Mouse (Mus musculus): ENCODE measurements around the gene Rnf169. TPM values are rescaled to one million over a fixed set of nuclear protein-coding genes. Genes with fewer than 3 reads are reported as not detected.
A peak's percentile ranks its signal among the peaks of the same experiment; 100 is the strongest.

Rnf169 gene
- polyA plus RNA-seq, 1 experiment, result 8.7 TPM

DNA sequence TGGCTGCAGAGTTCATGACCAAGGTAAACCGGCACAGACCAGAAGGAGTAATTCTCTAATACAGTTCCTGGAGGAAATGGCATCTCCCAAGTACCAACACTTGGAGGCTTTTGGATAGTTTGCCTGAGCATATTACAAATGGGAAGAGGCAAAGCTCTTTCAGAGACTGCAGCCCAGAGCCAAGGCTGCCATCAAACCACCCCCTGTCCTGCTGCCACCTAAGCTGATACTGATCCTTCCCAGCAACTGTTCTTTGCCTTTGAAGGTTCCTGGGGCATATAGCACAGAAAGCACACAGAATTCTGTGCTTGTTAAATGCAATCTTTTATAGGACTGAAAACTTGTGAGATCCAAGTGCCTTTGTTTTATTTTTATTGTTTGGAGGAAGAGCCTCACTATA, 39.6 kb downstream of the Rnf169 start:
- DNase-seq, result no peak
- Histone ChIP-seq H3K4me3 (replicated peaks; ENCODE audit: insufficient read depth, low read depth, low read length) (no peak overlapping the region), H3K4me1 (ENCODE audit: control insufficient read depth, insufficient read depth, low read length) (no peaks in the 10 kb centered on the region), H3K27me3 (ENCODE audit: control insufficient read depth, insufficient read depth, low read length) (no peaks in the 10 kb centered on the region), H3K27ac (ENCODE audit: insufficient read depth, low read length) (no peak overlapping the region)
- WGBS, result 100% methylated on average over 1 of the region's 1 CpGs
- TF ChIP-seq POLR2A (IDR thresholded peaks at IDR 0.05; ENCODE audit: borderline replicate concordance, insufficient read depth, low read length) (no peak), CTCF (IDR thresholded peaks at IDR 0.05; ENCODE audit: borderline replicate concordance, insufficient read depth, low read depth, low read length) (no peak)

DNA sequence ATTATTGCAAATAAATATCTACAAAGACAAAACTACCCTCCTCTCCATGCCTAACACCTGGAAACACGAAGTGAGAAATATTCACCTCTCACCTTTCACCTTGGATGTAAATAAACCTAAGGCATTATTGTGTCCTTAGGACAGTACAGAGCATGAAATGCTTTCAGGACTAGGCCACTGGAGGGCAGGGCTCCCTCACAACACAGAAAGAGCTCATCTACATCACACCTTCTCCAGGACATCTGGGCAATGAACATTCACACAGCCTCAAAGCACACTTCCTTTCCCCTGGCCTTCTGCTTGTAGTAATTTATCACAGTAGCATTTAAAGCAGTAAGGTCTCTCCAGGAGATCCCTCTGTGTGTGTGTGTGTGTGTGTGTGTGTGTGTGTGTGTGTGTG, 44.5 kb downstream of the Rnf169 start:
- Histone ChIP-seq H3K4me1 (ENCODE audit: control insufficient read depth, insufficient read depth, low read length) (no peaks in the 10 kb centered on the region), H3K4me3 (replicated peaks; ENCODE audit: insufficient read depth, low read depth, low read length) (no peak overlapping the region), H3K27me3 (ENCODE audit: control insufficient read depth, insufficient read depth, low read length) (no peaks in the 10 kb centered on the region), H3K27ac (ENCODE audit: insufficient read depth, low read length) (no peak overlapping the region)
- DNase-seq, result peak in 1 of 2 experiments; percentile 28
- WGBS, result 96% methylated on average over 1 of the region's 1 CpGs
- peak; percentile 77 for TF ChIP-seq CTCF (IDR thresholded peaks at IDR 0.05; ENCODE audit: borderline replicate concordance, insufficient read depth, low read depth, low read length)
- TF ChIP-seq POLR2A (IDR thresholded peaks at IDR 0.05; ENCODE audit: borderline replicate concordance, insufficient read depth, low read length), result no peak

DNA sequence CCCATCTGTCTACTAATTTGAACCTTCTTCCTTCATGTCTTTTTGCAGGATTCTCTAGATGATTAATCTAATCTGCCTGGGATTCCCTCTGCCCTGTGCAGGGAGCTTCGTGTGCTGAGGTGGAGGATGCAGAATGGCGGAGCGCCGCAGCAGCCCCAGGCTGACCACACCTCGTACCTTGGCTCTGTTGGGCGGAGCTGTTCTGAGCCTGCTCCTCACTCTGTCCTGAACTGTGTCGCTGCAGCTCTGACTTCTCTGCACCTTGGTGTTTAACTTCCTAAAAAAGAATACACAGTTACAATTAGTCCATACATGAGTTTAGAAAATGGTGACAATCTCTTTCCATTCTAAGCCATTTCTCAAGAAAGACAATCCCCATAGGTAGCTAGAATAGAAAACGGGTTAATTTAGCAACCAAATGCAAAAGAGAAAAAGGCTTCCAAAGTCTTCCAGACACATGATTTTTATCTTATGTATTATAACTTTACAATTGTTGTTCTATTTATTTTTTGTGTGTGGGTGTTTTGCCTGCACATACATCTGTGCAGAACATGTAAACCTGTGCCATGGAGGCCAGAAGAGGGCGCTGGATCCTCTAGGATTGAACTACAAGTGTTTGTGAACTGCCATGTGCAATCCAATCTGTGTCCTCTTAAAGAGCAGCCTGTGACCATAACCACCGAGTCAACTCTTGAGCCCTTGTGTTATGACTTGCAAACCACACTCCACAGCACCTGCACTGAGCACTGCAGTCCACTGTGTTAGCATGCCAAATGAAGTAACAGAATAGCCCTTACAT, 53.1 kb downstream of the Rnf169 start:
- WGBS, result 75% methylated on average over 10 of the region's 10 CpGs
- DNase-seq, result peak; percentile 68 to 75
- no peaks in the 10 kb centered on the region for H3K4me1 ChIP-seq (ENCODE audit: control insufficient read depth, insufficient read depth, low read length)

GRCm38 (mm10) chr7:99920416-99920815, 59.8 kb downstream of the Rnf169 start:
- H3K27ac ChIP-seq (ENCODE audit: insufficient read depth, low read length), result no peak overlapping the region
- H3K4me3 ChIP-seq (replicated peaks; ENCODE audit: insufficient read depth, low read depth, low read length), result no peak overlapping the region
- H3K4me1 ChIP-seq (ENCODE audit: control insufficient read depth, insufficient read depth, low read length), result peaks cover 16% of the 10 kb centered on the region; the same call in 1 of the 2 replicates
- no peak for DNase-seq
- WGBS, result 93% methylated on average over 2 of the region's 2 CpGs
- TF ChIP-seq CTCF (IDR thresholded peaks at IDR 0.05; ENCODE audit: borderline replicate concordance, insufficient read depth, low read depth, low read length) (no peak), POLR2A (IDR thresholded peaks at IDR 0.05; ENCODE audit: borderline replicate concordance, insufficient read depth, low read length) (no peak)
- H3K27me3 ChIP-seq (ENCODE audit: control insufficient read depth, insufficient read depth, low read length), result no peaks in the 10 kb centered on the region

More for the DNA sequence above, 53.1 kb downstream of the Rnf169 start:
- Histone ChIP-seq H3K27me3 (ENCODE audit: control insufficient read depth, insufficient read depth, low read length) (no peaks in the 10 kb centered on the region), H3K27ac (ENCODE audit: insufficient read depth, low read length) (no peak overlapping the region), H3K4me3 (replicated peaks; ENCODE audit: insufficient read depth, low read depth, low read length) (no peak overlapping the region)
- TF ChIP-seq CTCF (IDR thresholded peaks at IDR 0.05; ENCODE audit: borderline replicate concordance, insufficient read depth, low read depth, low read length) (peak; percentile 72; the same call in 1 of the 2 replicates), POLR2A (IDR thresholded peaks at IDR 0.05; ENCODE audit: borderline replicate concordance, insufficient read depth, low read length) (no peak)

DNA sequence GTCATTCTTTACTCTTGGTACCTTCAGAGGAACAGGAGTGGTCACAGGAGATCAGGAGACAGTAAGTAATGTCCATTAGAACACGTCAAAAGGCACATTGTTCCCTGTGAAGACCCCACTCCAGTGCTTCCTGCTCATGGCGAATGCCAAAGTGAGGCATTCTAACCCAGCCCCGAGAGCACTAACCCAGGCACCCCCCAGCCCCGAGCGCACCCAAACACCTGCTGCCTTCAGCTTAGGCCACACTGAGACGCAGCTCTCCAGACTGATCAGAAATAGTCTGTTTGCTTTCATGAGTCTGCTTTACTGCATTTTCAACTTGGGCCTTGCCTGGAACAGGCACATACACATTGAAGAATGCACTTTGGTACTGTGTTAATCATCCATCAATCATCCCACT, 60.3 kb downstream of the Rnf169 start:
- no peak overlapping the region for H3K4me3 ChIP-seq (replicated peaks; ENCODE audit: insufficient read depth, low read depth, low read length)
- no peak for DNase-seq
- H3K27me3 ChIP-seq (ENCODE audit: control insufficient read depth, insufficient read depth, low read length), result no peaks in the 10 kb centered on the region
- TF ChIP-seq CTCF (IDR thresholded peaks at IDR 0.05; ENCODE audit: borderline replicate concordance, insufficient read depth, low read depth, low read length) (no peak), POLR2A (IDR thresholded peaks at IDR 0.05; ENCODE audit: borderline replicate concordance, insufficient read depth, low read length) (no peak)
- 96% methylated on average over 6 of the region's 6 CpGs for WGBS
- H3K27ac ChIP-seq (ENCODE audit: insufficient read depth, low read length), result no peak overlapping the region
- H3K4me1 ChIP-seq (ENCODE audit: control insufficient read depth, insufficient read depth, low read length), result peaks cover 16% of the 10 kb centered on the region; the same call in 1 of the 2 replicates

DNA sequence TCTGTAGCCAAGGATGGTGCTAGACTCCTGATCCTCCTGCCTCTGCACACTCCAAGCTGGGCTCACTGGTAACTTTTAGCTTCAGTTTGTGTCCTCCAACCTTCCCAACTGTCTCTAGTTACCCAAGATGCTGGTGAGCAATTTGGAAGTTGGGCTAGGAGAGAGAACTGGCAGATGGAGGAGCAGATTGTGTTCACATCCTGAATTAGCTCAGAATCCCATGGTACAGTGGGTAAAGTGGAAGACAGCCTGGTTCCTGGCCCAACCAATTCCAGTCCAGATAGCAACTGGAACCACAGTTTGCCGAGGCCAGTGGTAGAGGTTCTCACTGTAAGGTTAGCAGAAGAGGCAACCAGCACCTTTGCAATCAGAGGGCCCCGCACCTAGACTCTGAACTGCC, 61.1 kb downstream of the Rnf169 start:
- WGBS, result 55% methylated on average over 2 of the region's 2 CpGs
- H3K4me3 ChIP-seq (replicated peaks; ENCODE audit: insufficient read depth, low read depth, low read length), result no peak overlapping the region
- peak in 1 of 2 experiments; percentile 39 for DNase-seq
- TF ChIP-seq CTCF (IDR thresholded peaks at IDR 0.05; ENCODE audit: borderline replicate concordance, insufficient read depth, low read depth, low read length) (no peak), POLR2A (IDR thresholded peaks at IDR 0.05; ENCODE audit: borderline replicate concordance, insufficient read depth, low read length) (no peak)
- H3K4me1 ChIP-seq (ENCODE audit: control insufficient read depth, insufficient read depth, low read length), result peaks cover 16% of the 10 kb centered on the region; the same call in 1 of the 2 replicates
- H3K27me3 ChIP-seq (ENCODE audit: control insufficient read depth, insufficient read depth, low read length), result no peaks in the 10 kb centered on the region
- H3K27ac ChIP-seq (ENCODE audit: insufficient read depth, low read length), result no peak overlapping the region

GRCm38 (mm10) chr7:99917320-99917844, 62.9 kb downstream of the Rnf169 start:
- Histone ChIP-seq H3K27ac (ENCODE audit: insufficient read depth, low read length) (no peak overlapping the region), H3K4me3 (replicated peaks; ENCODE audit: insufficient read depth, low read depth, low read length) (peak overlapping the region; percentile 40), H3K4me1 (ENCODE audit: control insufficient read depth, insufficient read depth, low read length) (peaks cover 16% of the 10 kb centered on the region; the same call in 1 of the 2 replicates), H3K27me3 (ENCODE audit: control insufficient read depth, insufficient read depth, low read length) (no peaks in the 10 kb centered on the region)
- under 1% methylated on average over 36 of the region's 36 CpGs for WGBS
- no peak for TF ChIP-seq CTCF (IDR thresholded peaks at IDR 0.05; ENCODE audit: borderline replicate concordance, insufficient read depth, low read depth, low read length)
- no peak for TF ChIP-seq POLR2A (IDR thresholded peaks at IDR 0.05; ENCODE audit: borderline replicate concordance, insufficient read depth, low read length)
- DNase-seq, result peak; percentile 68 to 72
